Mouse (Mus musculus): ENCODE results near the gene Ltb4r1. TPM values are rescaled to one million over a fixed set of nuclear protein-coding genes. Genes with fewer than 3 reads are reported as not detected.
A peak's percentile ranks its signal among the peaks of the same experiment; 100 is the strongest.

Ltb4r1 gene
- total and polyA plus RNA-seq, 3 experiments, result 0.35 to 1.5 TPM; not detected in 1

GRCm38 (mm10) chr14:55723433-55723832 is 42.3 kb upstream of the Ltb4r1 start (continued):
- peak; percentile 80; the same call in 1 of the 2 replicates for TF ChIP-seq MXI1 (IDR thresholded peaks at IDR 0.05; ENCODE audit: low read depth, low read length)
- TF ChIP-seq GABPA (IDR thresholded peaks at IDR 0.05; ENCODE audit: low read depth, low read length), result peak; percentile 68; the same call in 1 of the 2 replicates

GRCm38 (mm10) chr14:55724411-55724871 is 41.3 kb upstream of the Ltb4r1 start:
- H3K4me1 ChIP-seq (ENCODE audit: control insufficient read depth in 1 of 2, insufficient read depth in 2 of 2, low read length in 2 of 2), result peaks cover 19 to 28% of the 10 kb centered on the region in 2 experiments
- peaks cover 0 to 27% of the 10 kb centered on the region in 2 experiments; a peak in 2 of 4 replicates for H3K36me3 ChIP-seq (ENCODE audit: control insufficient read depth in 1 of 2, insufficient read depth in 2 of 2, low read length in 2 of 2)
- no peak overlapping the region for H3K9ac ChIP-seq (ENCODE audit: control insufficient read depth, low read depth, low read length, poor library complexity, severe bottlenecking)
- DNase-seq (ENCODE audit: low read depth, low spot score), result peak; percentile 83
- H3K79me2 ChIP-seq (ENCODE audit: control insufficient read depth, insufficient read depth, low read length, poor library complexity), result peaks cover 2% of the 10 kb centered on the region; the same call in 1 of the 2 replicates
- H3K27me3 ChIP-seq (ENCODE audit: control insufficient read depth in 1 of 2, insufficient read depth in 2 of 2, low read length in 2 of 2), result no peaks in the 10 kb centered on the region
- H3K27ac ChIP-seq (ENCODE audit: control insufficient read depth, low read depth, low read length), result peak overlapping the region; percentile 38; the same call in 1 of the 2 replicates
- no peaks in the 10 kb centered on the region for H3K9me3 ChIP-seq (replicated peaks; ENCODE audit: insufficient read depth, low read length)
- no peak overlapping the region; a peak in 1 of 4 replicates for H3K4me3 ChIP-seq (ENCODE audit: control insufficient read depth in 1 of 2, insufficient read depth in 1 of 2, low read depth in 2 of 2, low read length in 2 of 2)
- TF ChIP-seq POLR2AphosphoS2 (IDR thresholded peaks at IDR 0.05; ENCODE audit: low read length) (no peak), NELFE (IDR thresholded peaks at IDR 0.05; ENCODE audit: low read depth, low read length) (no peak), TCF12 (IDR thresholded peaks at IDR 0.05; ENCODE audit: low read depth, low read length) (peak; percentile 90), RAD21 (IDR thresholded peaks at IDR 0.05; ENCODE audit: low read depth, low read length) (no peak), MAX (IDR thresholded peaks at IDR 0.05; ENCODE audit: low read length) (peak; percentile 73), CHD2 (IDR thresholded peaks at IDR 0.05; ENCODE audit: low read length) (no peak), ZMIZ1 (IDR thresholded peaks at IDR 0.05; ENCODE audit: low read depth, low read length) (no peak), CHD1 (IDR thresholded peaks at IDR 0.05; ENCODE audit: low read depth, low read length) (no peak), ZNF384 (IDR thresholded peaks at IDR 0.05; ENCODE audit: low read depth, low read length) (no peak), USF1 (IDR thresholded peaks at IDR 0.05; ENCODE audit: low read depth, low read length) (no peak), MYB (IDR thresholded peaks at IDR 0.05; ENCODE audit: low read depth, low read length) (no peak), POLR2AphosphoS5 (IDR thresholded peaks at IDR 0.05; ENCODE audit: borderline replicate concordance, low read depth, low read length) (no peak), GABPA (IDR thresholded peaks at IDR 0.05; ENCODE audit: low read depth, low read length) (no peak), HCFC1 (IDR thresholded peaks at IDR 0.05; ENCODE audit: low read depth, low read length) (no peak), ZKSCAN1 (IDR thresholded peaks at IDR 0.05; ENCODE audit: low read depth, low read length) (no peak), TBP (IDR thresholded peaks at IDR 0.05; ENCODE audit: low read depth, low read length) (no peak), MYC (IDR thresholded peaks at IDR 0.05; ENCODE audit: low read depth, low read length) (peak; percentile 76; the same call in 1 of the 2 replicates), BHLHE40 (IDR thresholded peaks at IDR 0.05; ENCODE audit: borderline replicate concordance, low read depth, low read length) (peak; percentile 58; the same call in 1 of the 2 replicates), MEF2A (IDR thresholded peaks at IDR 0.05; ENCODE audit: extremely low read depth, insufficient replicate concordance, low read depth, low read length, poor library complexity, severe bottlenecking) (no peak), KAT2A (conservative IDR thresholded peaks at IDR 0.05; ENCODE audit: low read depth, low read length) (no peak), TAL1 (IDR thresholded peaks at IDR 0.05; ENCODE audit: low read length) (peak; percentile 80), POLR2A (IDR thresholded peaks at IDR 0.05; ENCODE audit: control insufficient read depth in 1 of 2, insufficient read depth in 1 of 2, low read depth in 1 of 2, low read length in 2 of 2, poor library complexity in 1 of 2) (no peak), RCOR1 (IDR thresholded peaks at IDR 0.05; ENCODE audit: low read depth, low read length) (peak; percentile 59; the same call in 1 of the 2 replicates), ELF1 (IDR thresholded peaks at IDR 0.05; ENCODE audit: low read depth, low read length) (0 out of 2 replicates have a peak, but pooled peaks have one; percentile 39), MXI1 (IDR thresholded peaks at IDR 0.05; ENCODE audit: low read depth, low read length) (peak; percentile 60), GATA1 (IDR thresholded peaks at IDR 0.05; ENCODE audit: low read depth, low read length) (peak; percentile 57), JUND (IDR thresholded peaks at IDR 0.05; ENCODE audit: low read depth, low read length) (0 out of 2 replicates have a peak, but pooled peaks have one; percentile 39), NRF1 (IDR thresholded peaks at IDR 0.05; ENCODE audit: insufficient read depth, low read depth, low read length, poor library complexity, severe bottlenecking) (0 out of 2 replicates have a peak, but pooled peaks have one; percentile 17), E2F4 (IDR thresholded peaks at IDR 0.05; ENCODE audit: borderline replicate concordance, low read depth, low read length) (no peak), SIN3A (IDR thresholded peaks at IDR 0.05; ENCODE audit: low read length) (peak; percentile 64; the same call in 1 of the 2 replicates), SMC3 (IDR thresholded peaks at IDR 0.05; ENCODE audit: low read depth, low read length) (0 out of 2 replicates have a peak, but pooled peaks have one; percentile 15), ETS1 (IDR thresholded peaks at IDR 0.05; ENCODE audit: low read depth, low read length) (peak; percentile 96), MAZ (IDR thresholded peaks at IDR 0.05; ENCODE audit: low read depth, low read length) (peak; percentile 71; the same call in 1 of the 2 replicates), UBTF (IDR thresholded peaks at IDR 0.05; ENCODE audit: borderline replicate concordance, insufficient read depth, low read depth, low read length) (no peak)

Measured in MEL (cell line).